Comparison of ENCODE assay signal across 15 mouse cellular contexts in genomic region chr15:62223156-62223840, GRCm38 (mm10).
DNase-seq lines count a peak whose midpoint lies in the region; ATAC-seq and TF ChIP-seq lines count a peak whose summit lies in the region.
"Had no signal": no experiment of that assay in that cellular context is flagged by ENCODE, and none has a peak within 500 bp of the region (broad histone marks: within the 10 kb centered on the region; RNA-seq: fewer than 3 reads in every experiment).

No protein-coding gene starts in this region.

- peak overlapping the region; percentile 54 for H3K27ac ChIP-seq in heart, embryonic 11.5 days (ENCODE audit: low read depth, low read length)
- peak overlapping the region; percentile 96 for H3K27ac ChIP-seq in MEL (ENCODE audit: control insufficient read depth, low read depth, low read length)
- peak overlapping the region; percentile 35; the same call in 1 of the 2 replicates for H3K27ac ChIP-seq in liver, postnatal 0 days (ENCODE audit: low read depth)
- H3K27ac ChIP-seq: neural tube, embryonic 15.5 days had no signal

- H3K4me2 ChIP-seq in heart, embryonic 11.5 days, result no peak overlapping the region; the same call in 1 of the 2 replicates
- peak overlapping the region; percentile 47 for H3K4me2 ChIP-seq in liver, postnatal 0 days (ENCODE audit: low read depth, low read length)
- H3K4me2 ChIP-seq: heart, embryonic 12.5 days; neural tube, embryonic 15.5 days had no signal

- TF ChIP-seq EP300 in MEL (IDR thresholded peaks at IDR 0.05; ENCODE audit: low read depth in 1 of 2, low read length in 2 of 2), result no peak
- TF ChIP-seq EP300 in liver, postnatal 0 days (IDR thresholded peaks at IDR 0.05; ENCODE audit: low read depth), result peak; percentile 94

- peaks cover 54% of the 10 kb centered on the region for H3K79me2 ChIP-seq in MEL (ENCODE audit: control insufficient read depth, insufficient read depth, low read length, poor library complexity)

- H3K4me1 ChIP-seq in heart, embryonic 11.5 days (ENCODE audit: control insufficient read depth, insufficient read depth, low read length), result peaks cover 19% of the 10 kb centered on the region
- H3K4me1 ChIP-seq in MEL (ENCODE audit: control insufficient read depth in 1 of 2, insufficient read depth in 2 of 2, low read length in 2 of 2), result peaks cover 23 to 58% of the 10 kb centered on the region in 2 experiments
- H3K4me1 ChIP-seq in liver, postnatal 0 days (ENCODE audit: insufficient read depth), result peaks cover 43% of the 10 kb centered on the region
- H3K4me1 ChIP-seq: neural tube, embryonic 15.5 days had no signal

- no peaks in the 10 kb centered on the region for H3K9me3 ChIP-seq in heart, embryonic 11.5 days (replicated peaks; ENCODE audit: control insufficient read depth, low read length)
- no peaks in the 10 kb centered on the region for H3K9me3 ChIP-seq in MEL (replicated peaks; ENCODE audit: insufficient read depth, low read length)
- H3K9me3 ChIP-seq in liver, postnatal 0 days (ENCODE audit: low read length), result no peaks in the 10 kb centered on the region
- H3K9me3 ChIP-seq: heart, embryonic 12.5 days; neural tube, embryonic 15.5 days had no signal

- intact Hi-C loops in heart, postnatal 36 days (cut with DNase I), result no loop called here

- DNase-seq in heart, postnatal 36 days, result no peak
- peak; percentile 88 for DNase-seq in MEL (ENCODE audit: low read depth, low spot score)
- peak; percentile 20 for DNase-seq in liver, postnatal 0 days
- no peak for DNase-seq in spleen, postnatal 10 days (ENCODE audit: low spot score in 2 of 2)
- DNase-seq in urinary bladder, adult 2 months (ENCODE audit: low spot score), result no peak
- no peak for DNase-seq in frontal cortex, postnatal 36 days (ENCODE audit: low spot score in 2 of 2)
- DNase-seq: kidney, postnatal 4 days; lung, adult 2 months; right cerebral cortex, postnatal 25 days had no signal

- H3K36me3 ChIP-seq in heart, embryonic 11.5 days (ENCODE audit: control insufficient read depth, insufficient read depth, low read length), result no peaks in the 10 kb centered on the region
- peaks cover 22 to 70% of the 10 kb centered on the region in 2 experiments for H3K36me3 ChIP-seq in MEL (ENCODE audit: control insufficient read depth in 1 of 2, insufficient read depth in 2 of 2, low read length in 2 of 2)
- H3K36me3 ChIP-seq in liver, postnatal 0 days (replicated peaks; ENCODE audit: insufficient read depth, low read length), result no peaks in the 10 kb centered on the region
- H3K36me3 ChIP-seq: heart, embryonic 12.5 days; neural tube, embryonic 15.5 days had no signal

- no peaks in the 10 kb centered on the region for H3K27me3 ChIP-seq in heart, embryonic 11.5 days (ENCODE audit: control insufficient read depth, insufficient read depth, low read length)
- H3K27me3 ChIP-seq in MEL (ENCODE audit: control insufficient read depth in 1 of 2, insufficient read depth in 2 of 2, low read length in 2 of 2), result no peaks in the 10 kb centered on the region
- H3K27me3 ChIP-seq in liver, postnatal 0 days (ENCODE audit: insufficient read depth, low read length), result no peaks in the 10 kb centered on the region
- H3K27me3 ChIP-seq: heart, embryonic 12.5 days; neural tube, embryonic 15.5 days had no signal

- no peak for TF ChIP-seq CTCF in MEL (IDR thresholded peaks at IDR 0.05 in 2 of 3, conservative IDR thresholded peaks at IDR 0.05 in 1 of 3; ENCODE audit: control insufficient read depth in 1 of 3, insufficient read depth in 1 of 3, low read depth in 2 of 3, low read length in 3 of 3, poor library complexity in 1 of 3, severe bottlenecking in 1 of 3)
- TF ChIP-seq CTCF in liver, postnatal 0 days (IDR thresholded peaks at IDR 0.05; ENCODE audit: low read depth), result no peak

- 48% methylated on average over 6 of the region's 6 CpGs for WGBS in heart, embryonic 11.5 days (ENCODE audit: insufficient replicate concordance)
- WGBS in liver, postnatal 0 days (ENCODE audit: insufficient replicate concordance), result 55% methylated on average over 6 of the region's 6 CpGs

- H3K4me3 ChIP-seq in heart, embryonic 11.5 days (ENCODE audit: low read depth, low read length), result no peak overlapping the region
- peak overlapping the region; percentile 17 to 44; a peak in 3 of 4 replicates for H3K4me3 ChIP-seq in MEL (ENCODE audit: control insufficient read depth in 1 of 2, insufficient read depth in 1 of 2, low read depth in 2 of 2, low read length in 2 of 2)
- H3K4me3 ChIP-seq in liver, postnatal 0 days (ENCODE audit: low read depth, low read length), result no peak overlapping the region
- H3K4me3 ChIP-seq: heart, embryonic 12.5 days; neural tube, embryonic 15.5 days had no signal

- TF ChIP-seq POLR2A in MEL (IDR thresholded peaks at IDR 0.05; ENCODE audit: control insufficient read depth in 1 of 2, insufficient read depth in 1 of 2, low read depth in 1 of 2, low read length in 2 of 2, poor library complexity in 1 of 2), result 0 out of 4 replicates have a peak, but pooled peaks of 1 of the 2 experiments have one; percentile 17

- H3K9ac ChIP-seq in heart, embryonic 11.5 days (ENCODE audit: low read depth, low read length), result no peak overlapping the region; the same call in 1 of the 2 replicates
- peak overlapping the region; percentile 76 for H3K9ac ChIP-seq in MEL (ENCODE audit: control insufficient read depth, low read depth, low read length, poor library complexity, severe bottlenecking)
- H3K9ac ChIP-seq in liver, postnatal 0 days (replicated peaks), result no peak overlapping the region
- H3K9ac ChIP-seq: heart, embryonic 12.5 days; neural tube, embryonic 15.5 days had no signal

- no peak; the same call in 1 of the 2 replicates for ATAC-seq in heart, embryonic 11.5 days (replicated peaks; ENCODE audit: insufficient number of reproducible peaks, low FRiP score, low TSS enrichment)
- peak; percentile 27; the same call in 1 of the 2 replicates for ATAC-seq in common myeloid progenitor, adult 5-6 weeks (replicated peaks; ENCODE audit: low read depth, poor library complexity, severe bottlenecking)
- peak; percentile 16; the same call in 1 of the 2 replicates for ATAC-seq in liver, postnatal 0 days
- ATAC-seq: forebrain, embryonic 14.5 days; hindbrain, embryonic 16.5 days had no signal

- no peak for TF ChIP-seq RAD21 in MEL (IDR thresholded peaks at IDR 0.05; ENCODE audit: low read depth, low read length)

TF ChIP-seq in MEL, 35 proteins besides CTCF, POLR2A, EP300 and RAD21:
- TF ChIP-seq SIN3A (IDR thresholded peaks at IDR 0.05; ENCODE audit: low read length) (no peak), HCFC1 (IDR thresholded peaks at IDR 0.05; ENCODE audit: low read depth, low read length) (no peak), TCF12 (IDR thresholded peaks at IDR 0.05; ENCODE audit: low read depth, low read length) (no peak), GABPA (IDR thresholded peaks at IDR 0.05; ENCODE audit: low read depth, low read length) (no peak), POLR2AphosphoS5 (IDR thresholded peaks at IDR 0.05; ENCODE audit: borderline replicate concordance, low read depth, low read length) (no peak; the same call in 1 of the 2 replicates), MXI1 (IDR thresholded peaks at IDR 0.05; ENCODE audit: low read depth, low read length) (no peak), SMC3 (IDR thresholded peaks at IDR 0.05; ENCODE audit: low read depth, low read length) (no peak), TBP (IDR thresholded peaks at IDR 0.05; ENCODE audit: low read depth, low read length) (peak; percentile 54; the same call in 1 of the 2 replicates), ZC3H11A (IDR thresholded peaks at IDR 0.05; ENCODE audit: low read depth, low read length) (no peak), USF2 (IDR thresholded peaks at IDR 0.05; ENCODE audit: borderline replicate concordance in 1 of 2, insufficient read depth in 1 of 2, low read depth in 1 of 2, low read length in 2 of 2) (no peak), USF1 (IDR thresholded peaks at IDR 0.05; ENCODE audit: low read depth, low read length) (no peak), ELF1 (IDR thresholded peaks at IDR 0.05; ENCODE audit: low read depth, low read length) (no peak), GATA1 (IDR thresholded peaks at IDR 0.05; ENCODE audit: low read depth, low read length) (peak; percentile 98), MYC (IDR thresholded peaks at IDR 0.05; ENCODE audit: low read depth, low read length) (no peak), MAX (IDR thresholded peaks at IDR 0.05; ENCODE audit: low read length) (no peak), CHD1 (IDR thresholded peaks at IDR 0.05; ENCODE audit: low read depth, low read length) (no peak), TAL1 (IDR thresholded peaks at IDR 0.05; ENCODE audit: low read length) (peak; percentile 38; the same call in 1 of the 2 replicates), NELFE (IDR thresholded peaks at IDR 0.05; ENCODE audit: low read depth, low read length) (no peak), CHD2 (IDR thresholded peaks at IDR 0.05; ENCODE audit: low read length) (no peak), E2F4 (IDR thresholded peaks at IDR 0.05; ENCODE audit: borderline replicate concordance, low read depth, low read length) (no peak), NRF1 (IDR thresholded peaks at IDR 0.05; ENCODE audit: insufficient read depth, low read depth, low read length, poor library complexity, severe bottlenecking) (no peak)

Comparison
In these comparisons a context has a peak if more than half of its experiments do, and no peak if none do; other contexts are left out.
1. H3K27ac ChIP-seq: peak in every context shown above with its lines; median percentile 96 in MEL; 54 in heart, embryonic 11.5 days; 35 in liver, postnatal 0 days.
2. H3K4me3 ChIP-seq: peak in MEL (2 of 2); none in heart, embryonic 11.5 days (single experiment) and liver, postnatal 0 days (single experiment).
3. DNase-seq: peak in MEL (single experiment) and liver, postnatal 0 days (single experiment); none in heart, postnatal 36 days (0 of 2), spleen, postnatal 10 days (0 of 2), urinary bladder, adult 2 months (single experiment) and frontal cortex, postnatal 36 days (0 of 2).